Mouse (Mus musculus) liver, adult 2 months (tissue): Measurements from ENCODE around the gene Tspo.

ENCODE experiments used
- CTCF ChIP-seq: fragments of 200-500 bp; IDR thresholded peaks from 2 replicates; pipeline ENCODE4 v1.5.1; 2011; ENCODE audit warnings: low read depth, low read length, control low read depth
- POLR2A ChIP-seq: fragments of 200-500 bp; IDR thresholded peaks from 2 replicates; pipeline ENCODE4 v1.6.1; 2011; ENCODE audit warnings: low read length, control low read depth; ENCODE audit not compliant: insufficient read depth; ENCODE audit errors: extremely low read depth

GRCm38 (mm10) chr15:83527747-83528146 lies 35.6 kb upstream of the Tspo start:
- no peak for TF ChIP-seq CTCF
- TF ChIP-seq POLR2A: no peak
